Mouse (Mus musculus): Measurements from ENCODE around the gene Prkce. TPM values are rescaled to one million over a fixed set of nuclear protein-coding genes. Genes with fewer than 3 reads are reported as not detected.

Gene Prkce
- polyA plus RNA-seq, 1 experiment from 2014 or later, result 0.77 TPM

GRCm38 (mm10) chr17:86690871-86691390, 523.3 kb downstream of the Prkce start:
- no peak for ATAC-seq (ENCODE audit: low read depth)

DNA sequence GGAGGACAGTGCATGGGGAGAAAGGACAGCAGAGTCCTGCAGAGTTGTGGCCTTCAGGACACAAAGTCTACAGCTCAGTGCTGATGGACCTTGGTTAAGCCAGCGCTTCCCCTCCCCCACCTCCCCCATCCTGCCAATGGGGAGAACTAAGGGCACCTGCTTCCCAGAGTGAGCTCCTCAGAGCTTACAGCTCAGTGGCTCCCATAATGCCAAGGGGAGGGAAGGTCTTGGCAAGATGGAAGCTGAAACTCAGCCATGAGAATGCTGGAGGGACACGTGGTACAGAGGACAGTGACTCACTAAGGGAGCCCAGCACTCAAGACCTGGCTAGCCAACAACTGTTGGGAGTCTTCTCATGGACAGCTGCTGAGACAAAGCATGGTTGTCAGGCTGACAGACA, 530.2 kb downstream of the Prkce start:
- no peak overlapping the region for H3K9ac ChIP-seq (ENCODE audit: low read depth, low read length)
- 54% methylated on average over 2 of the region's 2 CpGs for whole genome bisulfite sequencing (ENCODE audit: insufficient replicate concordance)
- no peak for ATAC-seq (ENCODE audit: low read depth)

More at GRCm38 (mm10) chr17:86690871-86691390, 523.3 kb downstream of the Prkce start:
- Histone ChIP-seq H3K4me1 (ENCODE audit: control insufficient read depth, low read depth, low read length) (no peaks in the 10 kb centered on the region), H3K9ac (ENCODE audit: low read depth, low read length) (no peak overlapping the region), H3K4me2 (ENCODE audit: low read depth, low read length) (no peak overlapping the region), H3K9me3 (replicated peaks; ENCODE audit: control insufficient read depth, low read length) (no peaks in the 10 kb centered on the region), H3K27me3 (ENCODE audit: control insufficient read depth, insufficient read depth, low read depth, low read length) (no peaks in the 10 kb centered on the region), H3K36me3 (ENCODE audit: control insufficient read depth, insufficient read depth) (no peaks in the 10 kb centered on the region), H3K4me3 (ENCODE audit: low read depth, low read length) (no peak overlapping the region), H3K27ac (ENCODE audit: low read length) (no peak overlapping the region)
- 71% methylated on average over 2 of the region's 2 CpGs for WGBS (ENCODE audit: insufficient replicate concordance)

DNA sequence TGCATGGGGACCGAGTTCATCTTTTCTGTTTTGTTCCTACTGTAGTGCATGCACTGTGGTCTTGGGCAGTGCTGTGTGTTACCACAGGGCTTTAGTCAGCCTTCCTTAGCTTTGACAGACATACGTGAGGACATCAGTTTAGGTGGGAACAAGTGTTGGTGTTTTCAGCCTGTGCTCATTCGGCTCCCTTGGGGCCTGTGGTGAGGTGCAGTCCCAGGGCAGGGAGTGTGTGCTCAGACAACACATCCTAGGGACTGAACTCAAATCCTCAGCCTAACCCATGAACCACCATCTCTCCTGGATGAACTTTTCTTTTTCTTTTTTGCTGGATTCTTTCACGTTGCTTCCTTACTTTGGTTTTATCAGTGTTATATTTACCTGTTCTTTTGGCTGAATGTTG, 535.8 kb downstream of the Prkce start:
- Histone ChIP-seq H3K9me3 (replicated peaks; ENCODE audit: control insufficient read depth, low read length) (no peaks in the 10 kb centered on the region), H3K4me2 (ENCODE audit: low read depth, low read length) (no peak overlapping the region), H3K4me1 (ENCODE audit: control insufficient read depth, low read depth, low read length) (no peaks in the 10 kb centered on the region), H3K9ac (ENCODE audit: low read depth, low read length) (no peak overlapping the region), H3K27me3 (ENCODE audit: control insufficient read depth, insufficient read depth, low read depth, low read length) (no peaks in the 10 kb centered on the region), H3K36me3 (ENCODE audit: control insufficient read depth, insufficient read depth) (no peaks in the 10 kb centered on the region), H3K4me3 (ENCODE audit: low read depth, low read length) (no peak overlapping the region), H3K27ac (ENCODE audit: low read length) (no peak overlapping the region)
- ATAC-seq (ENCODE audit: low read depth), result no peak
- WGBS (ENCODE audit: insufficient replicate concordance), result 57% methylated on average over 4 of the region's 4 CpGs

More for the DNA sequence above, 530.2 kb downstream of the Prkce start:
- H3K4me3 ChIP-seq (ENCODE audit: low read depth, low read length), result no peak overlapping the region
- H3K4me1 ChIP-seq (ENCODE audit: control insufficient read depth, low read depth, low read length), result no peaks in the 10 kb centered on the region
- no peak overlapping the region for H3K27ac ChIP-seq (ENCODE audit: low read length)
- no peaks in the 10 kb centered on the region for H3K27me3 ChIP-seq (ENCODE audit: control insufficient read depth, insufficient read depth, low read depth, low read length)
- no peak overlapping the region for H3K4me2 ChIP-seq (ENCODE audit: low read depth, low read length)
- no peaks in the 10 kb centered on the region for H3K36me3 ChIP-seq (ENCODE audit: control insufficient read depth, insufficient read depth)
- H3K9me3 ChIP-seq (replicated peaks; ENCODE audit: control insufficient read depth, low read length), result no peaks in the 10 kb centered on the region

DNA sequence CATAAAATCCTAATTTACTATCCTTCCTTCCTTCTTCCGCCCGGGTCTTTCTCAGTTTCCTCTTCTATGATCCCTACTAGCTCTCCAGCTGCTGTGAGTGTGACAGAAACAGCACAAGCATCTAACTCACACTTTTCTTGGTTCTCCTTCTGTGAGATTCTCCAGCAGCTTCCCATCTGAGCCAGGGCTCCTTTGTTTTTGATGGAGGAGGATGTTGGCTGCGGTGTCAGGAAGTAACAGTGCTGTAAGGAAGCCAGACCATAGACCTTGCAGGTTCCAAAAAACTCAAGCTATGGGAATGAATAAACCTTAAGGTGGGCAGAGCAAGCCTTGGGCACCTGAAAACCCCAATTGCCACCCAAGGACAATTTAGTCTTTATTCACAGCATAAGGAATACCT, 537.7 kb downstream of the Prkce start:
- H3K9me3 ChIP-seq (replicated peaks; ENCODE audit: control insufficient read depth, low read length), result no peaks in the 10 kb centered on the region
- H3K9ac ChIP-seq (ENCODE audit: low read depth, low read length), result no peak overlapping the region
- no peak overlapping the region for H3K27ac ChIP-seq (ENCODE audit: low read length)
- H3K27me3 ChIP-seq (ENCODE audit: control insufficient read depth, insufficient read depth, low read depth, low read length), result no peaks in the 10 kb centered on the region
- 30% methylated on average over 3 of the region's 3 CpGs for WGBS (ENCODE audit: insufficient replicate concordance)
- H3K4me2 ChIP-seq (ENCODE audit: low read depth, low read length), result no peak overlapping the region
- H3K4me1 ChIP-seq (ENCODE audit: control insufficient read depth, low read depth, low read length), result no peaks in the 10 kb centered on the region
- H3K4me3 ChIP-seq (ENCODE audit: low read depth, low read length), result no peak overlapping the region
- ATAC-seq (ENCODE audit: low read depth), result no peak
- H3K36me3 ChIP-seq (ENCODE audit: control insufficient read depth, insufficient read depth), result no peaks in the 10 kb centered on the region

DNA sequence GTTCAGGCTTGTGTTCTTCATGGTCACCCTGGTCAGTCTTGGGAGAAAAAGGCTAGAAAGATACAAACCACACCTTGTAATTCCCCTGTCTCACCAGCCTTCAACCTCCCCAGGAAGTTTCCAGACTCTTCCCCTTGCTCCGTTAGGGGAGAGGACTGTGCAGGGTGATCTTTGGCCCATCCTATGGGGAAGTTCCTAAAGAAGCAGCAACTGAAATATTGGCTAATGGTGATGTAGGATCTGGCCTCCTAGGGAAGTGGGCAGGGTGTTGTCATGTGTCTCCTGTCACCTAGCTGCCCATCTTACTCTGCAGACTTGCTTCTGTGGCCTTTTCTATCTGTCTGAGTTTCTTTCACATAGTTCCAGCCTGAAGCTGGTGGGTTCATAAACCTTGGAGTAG, 538.9 kb downstream of the Prkce start:
- H3K9ac ChIP-seq (ENCODE audit: low read depth, low read length), result no peak overlapping the region
- no peak overlapping the region for H3K27ac ChIP-seq (ENCODE audit: low read length)
- no peaks in the 10 kb centered on the region for H3K4me1 ChIP-seq (ENCODE audit: control insufficient read depth, low read depth, low read length)
- no peak for ATAC-seq (ENCODE audit: low read depth)
- no peak overlapping the region for H3K4me2 ChIP-seq (ENCODE audit: low read depth, low read length)
- WGBS (ENCODE audit: insufficient replicate concordance), result 32% methylated on average over 1 of the region's 1 CpGs
- H3K27me3 ChIP-seq (ENCODE audit: control insufficient read depth, insufficient read depth, low read depth, low read length), result no peaks in the 10 kb centered on the region
- H3K9me3 ChIP-seq (replicated peaks; ENCODE audit: control insufficient read depth, low read length), result no peaks in the 10 kb centered on the region
- no peak overlapping the region for H3K4me3 ChIP-seq (ENCODE audit: low read depth, low read length)
- no peaks in the 10 kb centered on the region for H3K36me3 ChIP-seq (ENCODE audit: control insufficient read depth, insufficient read depth)

Other genes with a start within 250 kb of the Prkce start
- 7.5 and 8.6 TPM in 2 replicates for gene Srbd1, start 22.6 kb upstream of the Prkce start, polyA plus RNA-seq (2015; fragmentation: Nextera tagmentation; extraction: Ambion mirVana)